Mouse (Mus musculus) MEL (cell line): ENCODE measurements around the gene Shb.

ENCODE experiments used
- CHD1 ChIP-seq: IDR thresholded peaks from 2 replicates; pipeline ENCODE4 v1.6.1; 2012; ENCODE audit warnings: low read depth, mild to moderate bottlenecking, inconsistent platforms, low read length, improper control_type of control experiment
- CHD2 ChIP-seq: IDR thresholded peaks from 2 replicates; pipeline ENCODE4 v1.6.1; 2011; ENCODE audit warnings: low read length, improper control_type of control experiment
- CTCF ChIP-seq, 3 experiments: IDR thresholded peaks in 2 of 3; conservative IDR thresholded peaks in 1 of 3; 2 replicates each; pipeline ENCODE4 v1.5.1; 2011 to 2012; ENCODE audit warnings: low read length in 3 of 3, low read depth in 2 of 3, mild to moderate bottlenecking in 2 of 3, improper control_type of control experiment in 1 of 3, inconsistent platforms in 1 of 3, mixed read lengths in 1 of 3, moderate library complexity in 1 of 3; ENCODE audit not compliant: control insufficient read depth in 1 of 3, insufficient read depth in 1 of 3, poor library complexity in 1 of 3, severe bottlenecking in 1 of 3
- GABPA ChIP-seq: IDR thresholded peaks from 2 replicates; pipeline ENCODE4 v1.6.1; 2012; ENCODE audit warnings: low read depth, mild to moderate bottlenecking, inconsistent platforms, low read length, improper control_type of control experiment, moderate library complexity
- MAFK ChIP-seq: IDR thresholded peaks from 2 replicates; pipeline ENCODE4 v1.6.1; 2011; ENCODE audit warnings: low read depth, mild to moderate bottlenecking, low read length, improper control_type of control experiment, borderline replicate concordance
- POLR2A ChIP-seq, 2 experiments: IDR thresholded peaks; 2 replicates each; pipeline ENCODE4 v1.6.1; 2011 to 2012; ENCODE audit warnings: low read length in 2 of 2, mild to moderate bottlenecking in 2 of 2, control low read depth in 1 of 2, improper control_type of control experiment in 1 of 2, low read depth in 1 of 2, moderate library complexity in 1 of 2; ENCODE audit not compliant: control insufficient read depth in 1 of 2, insufficient read depth in 1 of 2, poor library complexity in 1 of 2
- RAD21 ChIP-seq: IDR thresholded peaks from 2 replicates; pipeline ENCODE4 v1.6.1; 2011; ENCODE audit warnings: mild to moderate bottlenecking, low read depth, low read length, improper control_type of control experiment
- RCOR1 ChIP-seq: IDR thresholded peaks from 2 replicates; pipeline ENCODE4 v1.6.1; 2012; ENCODE audit warnings: low read depth, mild to moderate bottlenecking, inconsistent platforms, low read length, improper control_type of control experiment
- TBP ChIP-seq: IDR thresholded peaks from 2 replicates; pipeline ENCODE4 v1.8.0; 2011; ENCODE audit warnings: low read depth, low read length, improper control_type of control experiment

DNA sequence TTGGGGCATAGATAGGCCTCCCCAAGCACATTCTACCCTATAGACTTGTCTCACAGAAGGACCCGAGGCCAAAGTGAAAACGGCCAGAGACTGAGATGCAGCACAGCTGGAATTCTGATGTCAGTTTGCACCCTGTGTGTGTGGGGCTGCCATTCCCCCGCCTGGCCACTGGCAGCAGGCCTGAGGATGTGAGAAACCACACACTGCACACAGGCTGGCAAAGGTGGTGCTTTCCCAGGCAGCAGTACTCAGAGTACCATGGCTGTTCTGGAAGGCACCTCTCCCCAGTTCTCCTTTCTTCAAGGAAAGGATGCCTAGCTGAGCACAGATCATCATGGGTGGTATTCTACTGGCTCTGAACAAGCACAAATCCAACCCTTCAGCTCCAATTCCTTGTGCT lies 90.0 kb downstream of the Shb start:
- TF ChIP-seq RCOR1 (no peak), CHD1 (no peak), CTCF (IDR thresholded peaks at IDR 0.05 in 2 of 3, conservative IDR thresholded peaks at IDR 0.05 in 1 of 3; ENCODE audit: control insufficient read depth in 1 of 3, insufficient read depth in 1 of 3, low read depth in 2 of 3, low read length in 3 of 3, poor library complexity in 1 of 3, severe bottlenecking in 1 of 3) (no peak), POLR2A (IDR thresholded peaks at IDR 0.05; ENCODE audit: control insufficient read depth in 1 of 2, insufficient read depth in 1 of 2, low read depth in 1 of 2, low read length in 2 of 2, poor library complexity in 1 of 2) (no peak), TBP (no peak), GABPA (no peak), CHD2 (no peak), MAFK (no peak), RAD21 (no peak)
